Mouse (Mus musculus) left cerebral cortex, postnatal 25 days (tissue): ENCODE data around the gene C1qtnf9. TPM values are rescaled to one million over a fixed set of nuclear protein-coding genes. Genes with fewer than 3 reads are reported as not detected.

Source experiments
- DNase-seq, 2 experiments: peaks; one replicate each; pipeline ENCODE4 v3.0.0; 2022; ENCODE audit warnings: low spot score in 2 of 2, mixed read lengths in 1 of 2
- intact Hi-C: fragments of 180-260 bp; cut with DNase I; formaldehyde crosslinking; loops from one replicate; pipeline ENCODE4 v1.15.1; 2025
- total RNA-seq, 2 experiments: library from RNA; stranded (reverse); gene quantifications; 2 replicates each; pipeline ENCODE4 v1.2.3; 2021

Gene C1qtnf9
- total RNA-seq, 2 experiments from 2014 or later = 0.34 to 0.48 TPM

GRCm38 (mm10) chr14:60779198-60779597 lies 11.3 kb downstream of the C1qtnf9 start:
- no peak for DNase-seq
- intact Hi-C loops = no loop called here

GRCm38 (mm10) chr14:60782121-60782656 lies 14.3 kb downstream of the C1qtnf9 start:
- no peak for DNase-seq
- intact Hi-C loops = no loop called here

- no peak for DNase-seq
- intact Hi-C loops = no loop called here
These were observed 15.3 kb downstream of the C1qtnf9 start for GRCm38 (mm10) chr14:60783196-60783595.

GRCm38 (mm10) chr14:60784427-60785315 lies 16.7 kb downstream of the C1qtnf9 start, which contains the start of gene Mipep:
TSS of gene Mipep (plus strand) at chr14:60784573.
- intact Hi-C loops = no loop called here
- peak; percentile 87 to 89 for DNase-seq

DNA sequence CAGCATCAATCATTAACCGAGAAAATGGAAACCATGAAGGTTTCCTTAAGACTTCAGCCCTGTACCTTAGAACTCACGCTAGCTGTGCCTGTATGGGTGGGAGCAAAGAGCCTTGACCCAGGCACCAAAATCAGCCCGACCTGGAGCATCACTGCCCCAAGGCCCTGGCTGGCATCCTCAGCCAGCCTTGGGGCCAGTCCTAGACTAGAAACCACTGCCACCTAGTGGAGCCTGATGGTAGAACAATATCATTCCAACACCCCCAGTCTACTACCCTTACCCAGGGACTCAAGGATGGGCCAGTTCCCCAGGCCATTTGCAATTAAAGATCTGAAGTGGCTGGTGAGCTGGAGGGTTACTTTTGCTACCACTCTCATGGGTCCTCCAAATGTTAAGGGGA lies 22.2 kb downstream of the C1qtnf9 start:
- intact Hi-C loops = no loop called here
- peak; percentile 42 to 49 for DNase-seq

DNA sequence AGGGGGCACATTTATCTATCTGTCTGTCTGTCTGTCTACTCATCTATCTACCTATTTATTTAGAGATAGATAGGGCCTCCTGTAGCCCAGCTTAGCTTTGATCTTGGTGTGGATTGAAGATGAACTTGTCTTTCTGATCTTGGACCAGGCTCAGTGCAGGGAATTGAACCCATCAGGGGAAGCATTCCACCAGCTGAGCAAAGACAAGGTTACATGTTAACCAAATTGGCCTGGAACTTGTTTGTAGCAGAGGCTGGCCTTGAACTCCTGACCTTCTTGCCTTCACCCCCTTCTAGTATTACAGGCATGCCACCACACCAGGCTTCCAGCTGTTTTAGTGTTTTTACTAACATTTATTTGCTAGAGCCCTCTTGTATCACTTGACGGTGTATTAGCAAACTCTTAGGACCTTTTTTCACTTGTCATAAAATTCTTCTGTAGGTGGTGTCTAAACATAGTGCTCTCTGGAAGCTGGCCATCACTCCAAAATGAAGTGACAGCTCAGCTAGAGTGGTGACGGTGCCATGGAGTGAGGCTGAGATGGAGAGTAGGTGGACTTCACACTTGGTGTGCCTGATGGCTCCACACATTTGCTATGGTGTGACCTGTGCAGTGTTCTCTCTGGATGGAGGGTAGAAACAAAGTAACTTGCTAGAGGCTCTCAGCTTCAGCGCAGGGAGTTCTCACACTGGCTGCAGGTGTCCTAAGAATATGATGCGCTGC lies 28.8 kb downstream of the C1qtnf9 start:
- intact Hi-C loops = no loop called here
- DNase-seq = peak in 1 of 2 experiments; percentile 51

GRCm38 (mm10) chr14:60797596-60797995 lies 29.7 kb downstream of the C1qtnf9 start:
- intact Hi-C loops = no loop called here
- no peak for DNase-seq

DNA sequence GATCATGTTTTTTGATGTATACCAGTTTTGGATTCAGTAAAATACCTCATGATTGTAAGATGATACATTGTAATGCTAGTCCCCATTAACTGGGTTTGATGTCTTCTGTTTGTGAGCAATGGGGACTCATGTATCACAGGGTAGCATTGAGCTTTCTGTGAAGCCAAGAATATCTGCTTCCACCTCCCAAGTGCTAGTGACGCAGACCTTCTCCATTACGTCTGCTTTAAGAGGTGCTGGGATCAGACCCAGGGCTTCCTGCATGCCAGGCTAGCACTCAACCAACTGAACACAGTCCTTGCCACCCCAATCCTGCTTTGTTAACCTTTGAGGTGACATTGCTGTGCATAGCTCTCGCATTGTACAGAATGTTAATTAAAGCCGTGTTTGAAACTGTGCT lies 30.8 kb downstream of the C1qtnf9 start:
- intact Hi-C loops = loop anchor here (1.0 to 2.0 kb wide), 3 partner anchors 286 to 496 kb away; no protein-coding TSS in a partner anchor
- DNase-seq = no peak

GRCm38 (mm10) chr14:60799762-60800728 lies 32.1 kb downstream of the C1qtnf9 start:
- DNase-seq = peak in 1 of 2 experiments; percentile 60
- intact Hi-C loops = loop anchor here (1.0 to 2.0 kb wide), 3 partner anchors 285 to 495 kb away; no protein-coding TSS in a partner anchor

- intact Hi-C loops = no loop called here
These were observed 34.1 kb downstream of the C1qtnf9 start for GRCm38 (mm10) chr14:60802026-60802425.

GRCm38 (mm10) chr14:60804978-60805377 lies 37.0 kb downstream of the C1qtnf9 start:
- no peak for DNase-seq
- intact Hi-C loops = no loop called here

More at GRCm38 (mm10) chr14:60802026-60802425, 34.1 kb downstream of the C1qtnf9 start:
- no peak for DNase-seq

DNA sequence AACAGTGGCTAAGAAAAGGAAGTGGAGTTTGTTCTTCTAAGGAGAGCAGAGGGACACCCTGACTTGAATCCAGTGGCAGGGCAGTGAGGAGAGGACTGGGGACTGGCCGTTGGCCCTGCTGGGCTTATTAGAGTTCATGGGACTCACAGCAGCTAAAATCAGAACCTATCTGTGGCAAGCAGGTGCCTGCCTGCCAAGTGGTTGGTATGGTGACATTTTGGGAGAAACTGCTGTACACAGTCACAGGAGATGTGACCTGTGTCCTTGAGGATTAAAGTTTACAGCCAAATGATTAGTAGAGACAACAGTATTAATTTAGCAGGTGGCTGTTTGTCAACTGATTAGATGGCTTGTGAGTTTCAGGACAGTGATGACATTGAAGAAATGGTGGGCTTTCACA lies 37.9 kb downstream of the C1qtnf9 start:
- intact Hi-C loops = no loop called here
- DNase-seq = no peak

- DNase-seq = peak in 1 of 2 experiments; percentile 70
- intact Hi-C loops = no loop called here
These were observed 39.0 kb downstream of the C1qtnf9 start for GRCm38 (mm10) chr14:60806891-60807344.

DNA sequence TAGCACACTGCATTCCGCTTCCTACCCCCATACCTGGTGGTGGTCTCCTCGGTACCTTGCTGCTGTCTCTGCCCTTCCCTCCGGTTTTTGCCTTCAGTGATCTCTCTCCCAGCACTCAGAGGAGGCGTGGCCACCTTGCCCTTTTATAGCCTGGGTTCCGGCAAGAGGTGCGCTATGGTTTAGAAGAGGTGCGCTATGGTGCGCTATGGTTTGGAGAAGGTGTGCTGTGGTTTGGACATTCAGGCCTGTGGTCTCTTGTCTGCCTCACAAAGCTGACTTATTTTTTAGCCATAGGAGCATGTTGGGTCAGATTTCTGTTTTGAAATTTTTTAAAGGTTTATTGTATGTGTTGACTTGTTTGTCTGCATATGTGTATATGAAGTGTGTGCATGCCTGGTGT lies 41.9 kb downstream of the C1qtnf9 start:
- no peak for DNase-seq
- intact Hi-C loops = no loop called here

- intact Hi-C loops = no loop called here
- no peak for DNase-seq
These were observed 43.6 kb downstream of the C1qtnf9 start for GRCm38 (mm10) chr14:60811547-60811946.

- intact Hi-C loops = no loop called here
These were observed 47.2 kb downstream of the C1qtnf9 start for GRCm38 (mm10) chr14:60815098-60815497.

GRCm38 (mm10) chr14:60818045-60818444 lies 50.1 kb downstream of the C1qtnf9 start:
- no peak for DNase-seq
- intact Hi-C loops = no loop called here

More at GRCm38 (mm10) chr14:60815098-60815497, 47.2 kb downstream of the C1qtnf9 start:
- no peak for DNase-seq

DNA sequence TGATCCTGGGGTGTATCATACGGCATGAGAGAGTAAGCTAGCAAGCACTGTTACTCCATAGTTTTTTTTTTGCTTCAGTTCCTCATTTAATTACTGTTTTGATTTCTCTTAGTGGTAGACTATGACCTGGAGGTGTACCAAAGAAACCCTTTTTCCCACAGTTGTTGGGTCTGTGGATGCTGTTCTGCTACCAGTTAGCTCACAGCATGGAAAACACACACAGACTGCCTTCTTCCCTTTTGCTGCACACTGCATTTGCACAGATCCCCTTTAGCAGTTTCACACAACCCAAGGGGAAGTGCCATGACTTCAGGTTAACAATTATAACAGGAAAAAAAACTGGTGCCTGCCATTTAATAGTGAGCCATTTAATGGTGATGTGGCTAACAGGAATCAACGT lies 62.2 kb downstream of the C1qtnf9 start:
- intact Hi-C loops = no loop called here
- DNase-seq = no peak
